Mouse (Mus musculus): ENCODE data around the gene Phf2. TPM values are rescaled to one million over a fixed set of nuclear protein-coding genes. Genes with fewer than 3 reads are reported as not detected.
A peak's percentile ranks its signal among the peaks of the same experiment; 100 is the strongest.

The Phf2 gene
- total and polyA plus RNA-seq, 2 experiments from 2014 or later: 4.7 to 30.3 TPM

DNA sequence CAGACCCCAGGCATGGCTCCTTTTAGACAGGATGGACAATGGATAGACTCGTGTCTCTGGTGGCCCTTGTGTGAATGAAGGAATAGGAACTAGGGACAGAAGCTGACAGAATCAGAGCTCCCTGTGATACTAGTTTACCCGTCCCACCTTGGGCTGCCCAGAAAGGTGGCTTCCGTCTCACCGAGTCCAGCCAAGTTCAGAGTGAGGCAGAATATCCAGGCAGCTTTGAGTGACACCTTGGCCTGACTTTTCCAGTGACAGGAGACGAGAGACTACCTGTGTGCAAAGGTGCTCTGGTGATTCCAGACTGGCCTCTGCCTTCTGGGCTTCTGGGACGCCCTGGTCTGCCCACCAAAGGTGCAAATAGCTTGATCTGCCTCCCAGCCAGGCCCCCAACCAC, 75.2 kb downstream of the Phf2 start:
- Histone ChIP-seq H3K27ac (ENCODE audit: low read depth, low read length) (no peak overlapping the region), H3K36me3 (ENCODE audit: insufficient read depth) (no peaks in the 10 kb centered on the region), H3K9me3 (ENCODE audit: low read length) (no peaks in the 10 kb centered on the region), H3K4me2 (ENCODE audit: low read depth) (no peak overlapping the region), H3K9ac (no peak overlapping the region), H3K4me3 (ENCODE audit: low read depth, low read length) (no peak overlapping the region), H3K27me3 (ENCODE audit: insufficient read depth, low read length) (no peaks in the 10 kb centered on the region), H3K4me1 (ENCODE audit: insufficient read depth) (no peaks in the 10 kb centered on the region)
- 85% methylated on average over 6 of the region's 6 CpGs for WGBS
- ATAC-seq (no peak), DNase-seq (no peak)
- TF ChIP-seq CTCF (IDR thresholded peaks at IDR 0.05; ENCODE audit: low read depth): no peak

DNA sequence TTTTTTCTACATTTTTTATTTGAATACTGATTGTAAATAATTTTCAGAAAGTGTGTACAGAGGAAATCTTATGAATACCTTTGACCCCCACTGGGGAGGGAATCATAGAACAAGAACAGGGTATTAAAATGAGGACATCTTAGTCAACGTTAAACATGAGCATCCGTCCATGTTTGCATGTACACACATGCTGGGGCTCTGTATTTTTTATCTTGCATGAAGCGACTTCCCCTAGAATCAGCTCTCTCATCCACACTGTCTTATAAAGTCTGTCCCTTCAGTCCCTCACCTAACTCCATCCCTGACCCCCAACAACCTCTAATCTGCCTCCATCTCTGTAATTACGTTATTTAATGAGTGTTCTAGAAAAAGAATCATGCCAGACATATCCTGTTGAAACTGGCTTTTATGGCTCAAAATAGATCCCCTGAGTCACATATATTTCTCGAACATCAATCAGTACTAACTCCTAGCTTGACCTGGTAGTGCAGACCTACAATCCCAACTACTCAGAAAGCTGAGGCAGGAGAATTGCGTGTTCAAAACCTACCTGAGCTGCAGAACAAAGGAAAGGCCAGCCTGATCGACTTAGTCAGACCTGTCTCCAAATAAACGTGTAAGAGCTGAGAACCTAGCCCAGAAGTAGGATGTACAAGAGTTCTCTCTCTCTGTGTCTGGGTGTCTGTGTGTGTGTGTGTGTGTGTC, 86.2 kb downstream of the Phf2 start:
- H3K27me3 ChIP-seq (ENCODE audit: insufficient read depth, low read length): no peaks in the 10 kb centered on the region
- no peaks in the 10 kb centered on the region for H3K9me3 ChIP-seq (ENCODE audit: low read length)
- no peak overlapping the region for H3K4me3 ChIP-seq (ENCODE audit: low read depth, low read length)
- no peak for TF ChIP-seq CTCF (IDR thresholded peaks at IDR 0.05; ENCODE audit: low read depth)
- ATAC-seq (no peak), DNase-seq (no peak)
- no peaks in the 10 kb centered on the region for H3K4me1 ChIP-seq (ENCODE audit: insufficient read depth)
- no peaks in the 10 kb centered on the region for H3K36me3 ChIP-seq (ENCODE audit: insufficient read depth)
- H3K27ac ChIP-seq (ENCODE audit: low read depth, low read length): no peak overlapping the region
- WGBS: 82% methylated on average over 8 of the region's 8 CpGs
- no peak overlapping the region for H3K4me2 ChIP-seq (ENCODE audit: low read depth)
- H3K9ac ChIP-seq: no peak overlapping the region

GRCm38 (mm10) chr13:48784151-48784550, 86.8 kb downstream of the Phf2 start:
- TF ChIP-seq CTCF (IDR thresholded peaks at IDR 0.05; ENCODE audit: low read depth): no peak
- Histone ChIP-seq H3K4me2 (ENCODE audit: low read depth) (no peak overlapping the region), H3K4me3 (ENCODE audit: low read depth, low read length) (no peak overlapping the region), H3K27me3 (ENCODE audit: insufficient read depth, low read length) (no peaks in the 10 kb centered on the region), H3K4me1 (ENCODE audit: insufficient read depth) (no peaks in the 10 kb centered on the region), H3K36me3 (ENCODE audit: insufficient read depth) (no peaks in the 10 kb centered on the region), H3K27ac (ENCODE audit: low read depth, low read length) (no peak overlapping the region), H3K9ac (no peak overlapping the region), H3K9me3 (ENCODE audit: low read length) (no peaks in the 10 kb centered on the region)
- WGBS: 51% methylated on average over 8 of the region's 8 CpGs
- ATAC-seq (no peak), DNase-seq (no peak)

- H3K27me3 ChIP-seq (ENCODE audit: insufficient read depth, low read length): no peaks in the 10 kb centered on the region
- H3K4me1 ChIP-seq (ENCODE audit: insufficient read depth): no peaks in the 10 kb centered on the region
- H3K9ac ChIP-seq: no peak overlapping the region
- no peak overlapping the region for H3K4me2 ChIP-seq (ENCODE audit: low read depth)
- H3K27ac ChIP-seq (ENCODE audit: low read depth, low read length): no peak overlapping the region
- DNase-seq: no peak
- ATAC-seq: peak; percentile 29; the same call in 1 of the 2 replicates
- H3K9me3 ChIP-seq (ENCODE audit: low read length): no peaks in the 10 kb centered on the region
- no peak overlapping the region for H3K4me3 ChIP-seq (ENCODE audit: low read depth, low read length)
- TF ChIP-seq CTCF (IDR thresholded peaks at IDR 0.05; ENCODE audit: low read depth): no peak
- H3K36me3 ChIP-seq (ENCODE audit: insufficient read depth): no peaks in the 10 kb centered on the region
- 41% methylated on average over 27 of the region's 27 CpGs for WGBS
Observed at GRCm38 (mm10) chr13:48782727-48783725, 87.9 kb downstream of the Phf2 start.

DNA sequence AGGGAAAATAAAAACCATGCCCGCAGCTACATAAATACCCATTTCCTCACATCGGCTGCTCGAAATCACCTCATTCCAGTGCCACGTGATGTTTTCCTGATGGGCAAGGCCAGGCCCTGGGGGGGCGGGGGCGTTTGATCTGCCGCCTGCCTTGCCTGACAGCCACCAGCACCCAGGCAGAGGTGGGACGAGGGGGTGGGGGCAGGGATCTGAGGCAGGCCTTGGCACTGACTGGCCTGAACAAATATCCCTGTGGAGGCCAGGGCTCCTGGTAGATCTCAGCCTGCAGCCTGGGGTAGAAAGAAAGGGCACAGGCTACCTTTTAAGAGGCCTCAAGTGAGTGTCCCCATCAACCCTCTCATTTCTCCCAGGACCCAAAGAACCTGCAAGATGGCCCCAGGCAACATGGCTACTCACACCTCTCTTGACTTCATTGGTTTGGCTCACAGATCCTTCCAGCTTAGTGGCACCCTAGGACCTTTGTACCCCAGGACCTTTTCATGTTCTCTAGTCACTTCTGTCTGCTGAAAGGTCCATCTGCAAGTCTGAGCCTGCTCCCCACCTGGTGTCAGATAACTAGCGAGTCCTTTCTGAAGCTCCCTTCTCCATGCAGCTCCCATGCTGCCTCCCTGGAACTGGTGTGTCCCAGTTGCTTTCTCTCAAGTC, 90.4 kb downstream of the Phf2 start:
- Histone ChIP-seq H3K4me1 (ENCODE audit: insufficient read depth) (no peaks in the 10 kb centered on the region), H3K36me3 (ENCODE audit: insufficient read depth) (no peaks in the 10 kb centered on the region), H3K9ac (no peak overlapping the region), H3K27me3 (ENCODE audit: insufficient read depth, low read length) (no peaks in the 10 kb centered on the region), H3K4me3 (ENCODE audit: low read depth, low read length) (no peak overlapping the region), H3K9me3 (ENCODE audit: low read length) (no peaks in the 10 kb centered on the region), H3K4me2 (ENCODE audit: low read depth) (no peak overlapping the region), H3K27ac (ENCODE audit: low read depth, low read length) (no peak overlapping the region)
- DNase-seq (no peak), ATAC-seq (no peak)
- TF ChIP-seq CTCF (IDR thresholded peaks at IDR 0.05; ENCODE audit: low read depth): no peak
- 76% methylated on average over 9 of the region's 9 CpGs for WGBS

- DNase-seq (no peak), ATAC-seq (no peak)
- Histone ChIP-seq H3K27ac (ENCODE audit: low read depth, low read length) (no peak overlapping the region), H3K36me3 (ENCODE audit: insufficient read depth) (no peaks in the 10 kb centered on the region), H3K4me1 (ENCODE audit: insufficient read depth) (no peaks in the 10 kb centered on the region), H3K4me3 (ENCODE audit: low read depth, low read length) (no peak overlapping the region), H3K4me2 (ENCODE audit: low read depth) (no peak overlapping the region), H3K9ac (no peak overlapping the region), H3K27me3 (ENCODE audit: insufficient read depth, low read length) (no peaks in the 10 kb centered on the region), H3K9me3 (ENCODE audit: low read length) (no peaks in the 10 kb centered on the region)
- no peak for TF ChIP-seq CTCF (IDR thresholded peaks at IDR 0.05; ENCODE audit: low read depth)
- WGBS: 47% methylated on average over 11 of the region's 11 CpGs
Observed at GRCm38 (mm10) chr13:48779592-48780344, 91.2 kb downstream of the Phf2 start.

All from forebrain, postnatal 0 days (tissue).